Mouse (Mus musculus) stomach, postnatal 0 days (tissue): Measurements from ENCODE around the gene T2. TPM values are rescaled to one million over a fixed set of nuclear protein-coding genes. Genes with fewer than 3 reads are reported as not detected.
"Not testable (repeated sequence)": the region's sequence is repeated elsewhere in the genome, so short reads cannot be mapped to it uniquely, and the experiment has no call there.

Source experiments
- ATAC-seq: fragments of 200-750 bp; cut with Nextera tagmentation; 2 replicates; pipeline ENCODE4 v1.8.0; 2017; ENCODE audit not compliant: low FRiP score, low TSS enrichment
- DNase-seq: peaks from one replicate; pipeline ENCODE4 v3.0.0-alpha.2; 2016; ENCODE audit warnings: low spot score
- H3K27ac ChIP-seq: fragments of 300-500 bp; sonication (generic); replicated peaks from 2 replicates; pipeline ENCODE4 v1.5.1; 2014; ENCODE audit warnings: mild to moderate bottlenecking, control low read depth
- H3K27me3 ChIP-seq: fragments of 300-500 bp; sonication (generic); 2 replicates; pipeline ENCODE4 v1.6.1; 2014; ENCODE audit warnings: low read length; ENCODE audit not compliant: control insufficient read depth, insufficient read depth
- H3K36me3 ChIP-seq: fragments of 300-500 bp; sonication (generic); 2 replicates; pipeline ENCODE4 v1.6.1; 2014; ENCODE audit warnings: low read length, mixed read lengths; ENCODE audit not compliant: control insufficient read depth, insufficient read depth
- H3K4me1 ChIP-seq: fragments of 300-500 bp; sonication (generic); replicated peaks from 2 replicates; pipeline ENCODE4 v1.6.1; 2014; ENCODE audit warnings: antibody characterized with exemption; ENCODE audit not compliant: control insufficient read depth, insufficient read depth
- H3K4me2 ChIP-seq: fragments of 300-500 bp; sonication (generic); replicated peaks from 2 replicates; pipeline ENCODE4 v1.6.1; 2014; ENCODE audit warnings: low read depth, mild to moderate bottlenecking, control low read depth, moderate library complexity
- H3K4me3 ChIP-seq: fragments of 300-500 bp; sonication (generic); 2 replicates; pipeline ENCODE4 v1.5.1; 2014; ENCODE audit warnings: low read depth, low read length, control low read depth
- H3K9ac ChIP-seq: fragments of 300-500 bp; sonication (generic); 2 replicates; pipeline ENCODE4 v1.6.1; 2014; ENCODE audit warnings: mild to moderate bottlenecking, low read length, control low read depth, mixed read lengths
- H3K9me3 ChIP-seq: fragments of 300-500 bp; sonication (generic); 2 replicates; pipeline ENCODE4 v1.6.1; 2016; ENCODE audit warnings: low read length; ENCODE audit not compliant: control insufficient read depth
- CTCF ChIP-seq: IDR thresholded peaks from 2 replicates; pipeline ENCODE4 v1.5.1; 2016; ENCODE audit warnings: antibody characterized with exemption, low read depth, mild to moderate bottlenecking, moderate library complexity
- EP300 ChIP-seq: optimal IDR thresholded peaks from 2 replicates; pipeline ENCODE3; 2016; ENCODE audit warnings: antibody characterized with exemption
- WGBS: fragments of 180-500 bp; shearing (Covaris S2); extraction: QIAGEN DNeasy Blood & Tissue Kit; methylation state at CpG from one replicate; pipeline ENCODE4 v1.1.7; 2014; 5-methylcytosine and 5-hydroxymethylcytosine counted together
- polyA plus RNA-seq: library from polyadenylated mRNA; unstranded; fragments of >200 nt; fragmentation: Nextera tagmentation; extraction: Ambion mirVana; gene quantifications from 2 replicates; pipeline ENCODE4 v1.2.1, GENCODE M21; 2015

The T2 gene
- polyA plus RNA-seq: 0.13 and 0.18 TPM in 2 replicates

- ATAC-seq (no peak), DNase-seq (no peak)
- no peak for TF ChIP-seq EP300
- no peak for TF ChIP-seq CTCF
- Histone ChIP-seq H3K36me3 (no peaks in the 10 kb centered on the region), H3K27ac (no peak within 1 kb of the TSS), H3K4me1 (no peaks in the 10 kb centered on the region), H3K9ac (no peak within 1 kb of the TSS), H3K27me3 (no peaks in the 10 kb centered on the region), H3K9me3 (no peaks in the 10 kb centered on the region), H3K4me3 (no peak within 1 kb of the TSS), H3K4me2 (no peak within 1 kb of the TSS)
- WGBS: 71% methylated on average over 6 of the region's 6 CpGs
Measured at GRCm38 (mm10) chr17:8355692-8356091, at the start of gene T2. Gene T2 (plus strand): TSS chr17:8355992.

- TF ChIP-seq EP300 (peak; percentile 73), CTCF (peak; percentile 8; the same call in 1 of the 2 replicates)
- H3K27me3 ChIP-seq: no peaks in the 10 kb centered on the region
- H3K27ac ChIP-seq: peak within 1 kb of the TSS; percentile 86
- ATAC-seq (peak; percentile 93), DNase-seq (peak; percentile 96)
- peak within 1 kb of the TSS; percentile 81 for H3K4me3 ChIP-seq
- H3K9me3 ChIP-seq: no peaks in the 10 kb centered on the region
- H3K4me1 ChIP-seq: 0 out of 2 replicates have a peak, but pooled peaks cover 3% of the 10 kb centered on the region
- no peaks in the 10 kb centered on the region for H3K36me3 ChIP-seq
- H3K9ac ChIP-seq: peak within 1 kb of the TSS; percentile 77
- under 1% methylated on average over 47 of the region's 54 CpGs for WGBS
- peak within 1 kb of the TSS; percentile 56 for H3K4me2 ChIP-seq
Measured at GRCm38 (mm10) chr17:8310838-8311614, 44.8 kb upstream of the T2 start, which contains the start of gene Sft2d1. Gene Sft2d1 (plus strand): TSS chr17:8311102.

- Histone ChIP-seq H3K36me3 (no peaks in the 10 kb centered on the region), H3K4me1 (0 out of 2 replicates have a peak, but pooled peaks cover 3% of the 10 kb centered on the region), H3K9ac (peak overlapping the region; percentile 77), H3K27ac (peak overlapping the region; percentile 86), H3K4me3 (peak overlapping the region; percentile 81), H3K27me3 (no peaks in the 10 kb centered on the region), H3K9me3 (no peaks in the 10 kb centered on the region), H3K4me2 (peak overlapping the region; percentile 56)
- ATAC-seq: peak; percentile 50
- TF ChIP-seq EP300: no peak
- WGBS: 28% methylated on average over 3 of the region's 3 CpGs
- no peak for DNase-seq
Measured at GRCm38 (mm10) chr17:8311751-8312150, 44.0 kb upstream of the T2 start.

GRCm38 (mm10) chr17:8313976-8314375, 41.8 kb upstream of the T2 start:
- Histone ChIP-seq H3K36me3 (no peaks in the 10 kb centered on the region), H3K27me3 (no peaks in the 10 kb centered on the region), H3K4me2 (no peak overlapping the region), H3K9ac (no peak overlapping the region), H3K4me3 (no peak overlapping the region), H3K4me1 (0 out of 2 replicates have a peak, but pooled peaks cover 3% of the 10 kb centered on the region), H3K9me3 (no peaks in the 10 kb centered on the region), H3K27ac (no peak overlapping the region)
- ATAC-seq: no peak
- WGBS: 90% methylated on average over 3 of the region's 3 CpGs
- no peak for DNase-seq
- no peak for TF ChIP-seq EP300
- no peak for TF ChIP-seq CTCF

DNA sequence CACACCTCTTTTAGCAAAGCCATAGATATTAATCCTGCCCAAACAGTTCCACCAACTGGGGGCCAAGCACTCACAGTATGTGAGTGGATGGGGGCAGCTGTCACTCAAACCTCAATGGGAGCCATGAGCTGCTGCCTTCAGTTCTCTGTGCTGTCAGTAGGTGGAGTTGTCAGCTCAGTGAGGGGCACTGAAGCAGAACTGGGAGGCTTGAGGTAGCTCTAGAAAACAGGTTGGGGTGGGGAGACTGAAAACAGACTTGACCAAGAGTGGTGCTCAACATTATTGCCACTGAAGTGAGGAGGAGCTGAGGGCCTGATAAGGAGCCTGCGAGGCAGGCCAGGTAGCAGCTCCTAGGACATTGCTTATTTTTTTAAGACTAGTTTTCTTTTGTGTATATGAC, 39.5 kb upstream of the T2 start:
- H3K4me2 ChIP-seq: no peak overlapping the region
- H3K4me3 ChIP-seq: no peak overlapping the region
- 76% methylated on average over 1 of the region's 1 CpGs for WGBS
- H3K27me3 ChIP-seq: no peaks in the 10 kb centered on the region
- peak; percentile 24 for DNase-seq
- no peaks in the 10 kb centered on the region for H3K9me3 ChIP-seq
- ATAC-seq: 0 out of 2 replicates have a peak, but pooled peaks have one; percentile 6
- H3K36me3 ChIP-seq: no peaks in the 10 kb centered on the region
- no peak overlapping the region for H3K27ac ChIP-seq
- H3K4me1 ChIP-seq: 0 out of 2 replicates have a peak, but pooled peaks cover 3% of the 10 kb centered on the region
- TF ChIP-seq EP300: no peak
- peak; percentile 65 for TF ChIP-seq CTCF
- H3K9ac ChIP-seq: no peak overlapping the region

GRCm38 (mm10) chr17:8326877-8327276, 28.9 kb upstream of the T2 start:
- not testable (repeated sequence) for H3K4me1 ChIP-seq, H3K9ac ChIP-seq, H3K27me3 ChIP-seq, ATAC-seq, H3K27ac ChIP-seq, H3K9me3 ChIP-seq, H3K4me2 ChIP-seq, H3K36me3 ChIP-seq, DNase-seq, H3K4me3 ChIP-seq
- WGBS: 94% methylated on average over 10 of the region's 11 CpGs
